Mouse (Mus musculus): ENCODE measurements around the gene Clec4n. TPM values are rescaled to one million over a fixed set of nuclear protein-coding genes. Genes with fewer than 3 reads are reported as not detected.
"Not testable (repeated sequence)": the region's sequence is repeated elsewhere in the genome, so short reads cannot be mapped to it uniquely, and the experiment has no call there.

Clec4n gene
- 1.3 and 1.5 TPM in 2 replicates for total RNA-seq (2021)
- long read RNA-seq, partial matches to known transcripts, result 0 of 2 reads
- long read RNA-seq, other reads (novel, unspliced or antisense), result 1 of 2 reads

GRCm38 (mm10) chr6:123229644-123230043, at the start of gene Clec4n:
Gene Clec4n, plus strand, starts transcription at chr6:123229843.
- no peak for DNase-seq

- not testable (repeated sequence) for DNase-seq
Observed at GRCm38 (mm10) chr6:123184862-123185261, 44.8 kb upstream of the Clec4n start.

GRCm38 (mm10) chr6:123207187-123208076, 22.2 kb upstream of the Clec4n start:
- DNase-seq, result no peak

GRCm38 (mm10) chr6:123208077-123208439, 21.6 kb upstream of the Clec4n start:
- not testable (repeated sequence) for DNase-seq

- no peak for DNase-seq
Observed at GRCm38 (mm10) chr6:123211726-123212125, 17.9 kb upstream of the Clec4n start.

GRCm38 (mm10) chr6:123227519-123228166, 2.0 kb upstream of the Clec4n start:
- DNase-seq, result no peak

- no peak for DNase-seq
Observed at GRCm38 (mm10) chr6:123231149-123231548, 1.5 kb downstream of the Clec4n start.

- DNase-seq, result no peak
Observed at GRCm38 (mm10) chr6:123237582-123237981, 7.9 kb downstream of the Clec4n start.

GRCm38 (mm10) chr6:123244201-123244600, 14.6 kb downstream of the Clec4n start:
- no peak for DNase-seq

GRCm38 (mm10) chr6:123248862-123249261, 19.2 kb downstream of the Clec4n start:
- DNase-seq, result not testable (repeated sequence)

GRCm38 (mm10) chr6:123252735-123253134, 23.1 kb downstream of the Clec4n start:
- no peak for DNase-seq

GRCm38 (mm10) chr6:123258946-123259345, 29.3 kb downstream of the Clec4n start:
- no peak for DNase-seq

- no peak for DNase-seq
Observed at GRCm38 (mm10) chr6:123259889-123260603, 30.4 kb downstream of the Clec4n start.

- DNase-seq, result no peak
Observed at GRCm38 (mm10) chr6:123260868-123261267, 31.2 kb downstream of the Clec4n start.

GRCm38 (mm10) chr6:123261555-123262161, 32.0 kb downstream of the Clec4n start, which contains the start of gene Clec4d:
Gene Clec4d, plus strand, starts transcription at chr6:123262111.
- no peak for DNase-seq

GRCm38 (mm10) chr6:123264194-123264593, 34.6 kb downstream of the Clec4n start:
- DNase-seq, result no peak

GRCm38 (mm10) chr6:123265809-123266208, 36.2 kb downstream of the Clec4n start:
- DNase-seq, result no peak

GRCm38 (mm10) chr6:123266945-123267344, 37.3 kb downstream of the Clec4n start:
- DNase-seq, result no peak

- no peak for DNase-seq
Observed at GRCm38 (mm10) chr6:123279443-123279842, 49.8 kb downstream of the Clec4n start.

GRCm38 (mm10) chr6:123286311-123286710, 56.7 kb downstream of the Clec4n start:
- no peak for DNase-seq

- DNase-seq, result no peak
Observed at GRCm38 (mm10) chr6:123288931-123289330, 59.3 kb downstream of the Clec4n start.

GRCm38 (mm10) chr6:123289753-123290152, 60.1 kb downstream of the Clec4n start, which contains the start of gene Clec4e:
Gene Clec4e, minus strand, starts transcription at chr6:123289870.
- DNase-seq, result no peak

Data from adrenal gland, postnatal 25 days (tissue).